Mouse (Mus musculus) liver, embryonic 18 days (tissue): ENCODE results near the gene Wnk3. TPM values are rescaled to one million over a fixed set of nuclear protein-coding genes. Genes with fewer than 3 reads are reported as not detected.

Source experiments
- polyA plus RNA-seq: library from polyadenylated mRNA; depleted of rRNA; stranded (reverse); fragments of >200 nt; gene quantifications from 2 replicates; pipeline ENCODE4 v1.2.3, GENCODE M21; 2012; rRNA removed

Gene Wnk3
- 0.02 TPM in 2 replicates for polyA plus RNA-seq

DNA sequence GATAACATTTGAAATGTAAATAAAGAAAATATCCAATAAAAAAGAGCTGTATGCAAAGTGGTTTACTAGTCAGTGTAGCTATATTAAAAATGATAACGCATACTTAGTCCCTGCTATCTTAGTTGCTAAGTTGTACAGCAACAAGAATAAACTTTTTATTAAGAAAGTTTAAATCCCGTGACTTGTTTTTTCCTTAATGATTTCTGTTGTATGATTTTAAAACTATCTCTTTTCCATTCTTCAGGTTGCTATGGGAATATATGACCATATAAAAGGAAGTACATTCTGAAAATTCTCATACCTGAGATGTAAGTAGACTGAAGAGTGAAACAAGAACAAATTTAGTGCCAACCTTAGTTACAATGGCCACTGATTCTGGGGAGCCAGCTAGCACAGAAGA, at the start of gene Wnk3:
Gene Wnk3 (plus strand): TSS at position 301 of the 400 bp plus-strand sequence.

DNA sequence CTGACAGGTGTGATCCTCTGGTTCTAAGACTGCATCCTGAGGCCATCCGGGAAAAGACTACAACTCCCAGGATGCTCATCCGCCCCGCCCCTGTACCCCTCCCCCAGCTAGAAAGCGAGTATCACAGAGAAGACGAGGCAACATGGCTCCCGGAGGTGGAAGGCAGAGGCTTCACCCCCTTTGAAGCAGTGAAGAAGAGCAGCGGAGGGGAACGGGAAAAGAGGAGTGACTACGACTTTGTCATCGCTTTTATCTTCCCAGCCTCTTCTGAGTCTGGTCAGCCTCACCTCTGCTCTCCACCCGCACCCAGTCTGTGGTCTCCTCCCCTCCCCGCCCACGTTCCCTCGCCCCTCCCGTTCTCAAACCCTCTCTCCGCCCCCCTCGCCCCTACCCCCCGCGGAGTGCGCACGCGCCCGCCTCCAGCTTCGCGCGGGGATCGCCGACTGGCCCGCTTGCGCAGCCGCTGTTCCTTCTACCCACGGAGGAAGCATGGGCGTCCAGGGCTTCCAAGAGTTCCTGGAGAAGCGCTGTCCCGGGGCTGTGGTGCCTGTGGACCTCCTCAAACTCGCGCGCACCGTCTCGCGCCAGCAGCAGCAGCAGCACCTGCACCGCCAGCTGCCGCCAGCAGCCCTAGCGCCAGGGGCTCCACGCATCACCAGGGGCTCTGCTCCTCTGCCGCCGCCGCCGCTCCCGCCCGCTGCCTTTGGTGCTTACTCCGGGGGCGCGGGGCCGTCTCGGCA, 146.1 kb downstream of the Wnk3 start, which contains the start of gene Fam120c:
Gene Fam120c (plus strand): TSS at position 415 of the 740 bp plus-strand sequence.

Other genes starting within 250 kb of the Wnk3 start
- 4.4 and 5.0 TPM in 2 replicates for gene Gnl3l, start 180.8 kb upstream of the Wnk3 start, polyA plus RNA-seq
- 2.7 and 3.1 TPM in 2 replicates for gene Fgd1, start 151.9 kb upstream of the Wnk3 start, polyA plus RNA-seq
- gene Tsr2, start 101.5 kb upstream of the Wnk3 start, polyA plus RNA-seq, result 6.0 and 6.3 TPM in 2 replicates
- 0.48 and 0.52 TPM in 2 replicates for gene Fam120c, start 146.1 kb downstream of the Wnk3 start, polyA plus RNA-seq